Mouse (Mus musculus): ENCODE measurements around the gene Gm36864. TPM values are rescaled to one million over a fixed set of nuclear protein-coding genes. Genes with fewer than 3 reads are reported as not detected.
"Not testable (repeated sequence)": the region's sequence is repeated elsewhere in the genome, so short reads cannot be mapped to it uniquely, and the experiment has no call there.

The Gm36864 gene
- polyA plus RNA-seq, 1 experiment = not detected

DNA sequence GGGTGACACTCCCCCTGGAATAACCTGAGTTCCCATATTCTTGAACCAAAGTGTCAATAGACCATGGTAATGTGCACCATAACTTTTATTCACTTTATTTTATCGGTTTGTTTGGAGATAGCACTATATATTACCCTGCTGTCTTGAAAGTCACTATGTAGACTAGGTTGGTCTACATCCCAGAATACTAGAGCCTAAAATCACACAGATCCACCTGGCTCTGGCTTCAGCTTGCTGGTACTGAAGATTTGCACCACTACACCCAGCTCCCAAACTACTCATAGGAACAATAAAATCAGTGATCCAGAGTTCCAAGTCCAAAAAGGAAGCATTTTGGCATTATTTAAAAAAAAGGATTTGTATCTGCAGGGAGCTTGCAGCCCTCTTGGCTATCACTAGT, 20.3 kb upstream of the Gm36864 start, which contains the start of gene Klk1b5:
Gene Klk1b5, plus strand, starts transcription at position 301 of the 400 bp plus-strand sequence.
- WGBS = 96% methylated on average over 1 of the region's 1 CpGs
- no peak for TF ChIP-seq POLR2A (IDR thresholded peaks at IDR 0.05; ENCODE audit: control insufficient read depth, extremely low read depth, insufficient read depth, low read length, poor library complexity)
- Histone ChIP-seq H3K36me3 (ENCODE audit: control insufficient read depth, insufficient read depth, low read length) (no peaks in the 10 kb centered on the region), H3K27ac (ENCODE audit: control insufficient read depth, insufficient read depth, low read length) (no peak within 1 kb of the TSS), H3K27me3 (ENCODE audit: control insufficient read depth, insufficient read depth, low read length) (no peaks in the 10 kb centered on the region), H3K4me3 (ENCODE audit: control insufficient read depth, insufficient read depth, low read length) (no peak within 1 kb of the TSS), H3K4me1 (replicated peaks; ENCODE audit: control insufficient read depth, insufficient read depth, low read length) (no peaks in the 10 kb centered on the region)
- DNase-seq = no peak

DNA sequence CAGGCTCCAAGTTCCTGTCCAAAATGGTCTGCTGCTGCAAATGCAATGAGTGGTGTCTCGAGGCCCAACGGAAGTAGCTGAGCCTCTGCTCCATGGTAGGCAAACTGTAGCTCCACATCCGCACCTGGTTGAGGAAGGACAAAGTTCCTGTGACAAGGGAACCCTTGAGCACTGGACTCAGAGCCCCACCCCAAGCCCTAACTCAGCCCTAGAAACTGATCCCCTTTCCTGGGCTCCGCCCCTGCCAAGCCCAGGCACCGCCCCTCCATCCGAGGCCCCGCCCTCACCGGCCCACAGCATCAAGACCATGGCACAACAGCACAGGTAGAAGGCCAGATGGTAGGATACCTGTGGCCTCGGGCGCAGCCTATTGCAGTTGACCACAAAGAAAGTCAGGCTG, 14.4 kb upstream of the Gm36864 start:
- WGBS = 71% methylated on average over 10 of the region's 10 CpGs
- not testable (repeated sequence) for H3K4me1 ChIP-seq (replicated peaks; ENCODE audit: control insufficient read depth, insufficient read depth, low read length); DNase-seq; H3K4me3 ChIP-seq (ENCODE audit: control insufficient read depth, insufficient read depth, low read length); H3K36me3 ChIP-seq (ENCODE audit: control insufficient read depth, insufficient read depth, low read length); H3K27ac ChIP-seq (ENCODE audit: control insufficient read depth, insufficient read depth, low read length); H3K27me3 ChIP-seq (ENCODE audit: control insufficient read depth, insufficient read depth, low read length)

DNA sequence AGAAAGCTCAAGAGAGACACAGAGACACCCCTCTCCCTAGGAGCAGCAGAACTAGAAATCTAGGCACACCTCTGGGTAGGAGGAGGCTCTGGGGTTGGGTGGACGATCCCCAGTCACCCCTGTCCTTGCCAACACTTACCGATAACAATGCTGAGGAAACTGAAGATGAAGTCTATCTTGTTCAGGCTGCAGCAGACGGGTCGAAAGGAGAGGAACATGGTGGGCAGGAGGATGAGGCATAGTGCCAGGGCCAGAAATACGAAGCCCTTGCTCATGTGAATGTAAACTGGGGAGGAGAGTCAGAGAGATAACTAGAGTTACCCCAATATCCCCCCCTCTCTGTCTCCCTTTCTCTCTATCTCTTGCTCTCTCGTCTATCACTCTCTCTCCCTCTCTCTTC, 13.6 kb upstream of the Gm36864 start:
- H3K36me3 ChIP-seq (ENCODE audit: control insufficient read depth, insufficient read depth, low read length); H3K27ac ChIP-seq (ENCODE audit: control insufficient read depth, insufficient read depth, low read length); H3K4me3 ChIP-seq (ENCODE audit: control insufficient read depth, insufficient read depth, low read length); H3K4me1 ChIP-seq (replicated peaks; ENCODE audit: control insufficient read depth, insufficient read depth, low read length); DNase-seq; H3K27me3 ChIP-seq (ENCODE audit: control insufficient read depth, insufficient read depth, low read length): not testable (repeated sequence)
- 81% methylated on average over 6 of the region's 6 CpGs for WGBS

DNA sequence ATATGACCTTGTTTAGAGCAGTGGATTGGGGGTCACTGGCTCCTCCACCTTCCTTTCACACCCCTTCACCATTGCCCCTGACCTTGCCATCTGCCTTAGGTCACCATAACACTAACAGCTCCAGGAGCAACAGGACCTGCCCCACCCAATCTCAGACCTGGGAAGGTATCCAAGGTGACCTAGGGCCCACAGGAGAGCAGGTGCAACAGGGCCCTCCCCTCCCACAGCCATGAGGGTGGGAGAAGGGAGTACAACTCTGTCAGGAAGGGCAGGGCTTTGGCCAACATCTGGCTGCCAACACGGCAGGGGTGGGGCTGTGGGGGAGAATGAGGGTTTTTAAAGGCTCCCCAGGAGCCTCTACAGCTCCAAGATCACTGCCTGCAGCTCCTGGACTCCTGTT, 10.9 kb upstream of the Gm36864 start, which contains the start of gene Klk1:
Gene Klk1, plus strand, starts transcription at position 285 of the 400 bp plus-strand sequence.
- Histone ChIP-seq H3K27ac (ENCODE audit: control insufficient read depth, insufficient read depth, low read length) (no peak within 1 kb of the TSS), H3K27me3 (ENCODE audit: control insufficient read depth, insufficient read depth, low read length) (no peaks in the 10 kb centered on the region), H3K36me3 (ENCODE audit: control insufficient read depth, insufficient read depth, low read length) (no peaks in the 10 kb centered on the region), H3K4me1 (replicated peaks; ENCODE audit: control insufficient read depth, insufficient read depth, low read length) (no peaks in the 10 kb centered on the region), H3K4me3 (ENCODE audit: control insufficient read depth, insufficient read depth, low read length) (no peak within 1 kb of the TSS)
- no peak for TF ChIP-seq POLR2A (IDR thresholded peaks at IDR 0.05; ENCODE audit: control insufficient read depth, extremely low read depth, insufficient read depth, low read length, poor library complexity)
- TF ChIP-seq CTCF (IDR thresholded peaks at IDR 0.05; ENCODE audit: borderline replicate concordance, control insufficient read depth, extremely low read depth, insufficient read depth, low read length, poor library complexity) = no peak
- no peak for DNase-seq
- 40% methylated on average over 1 of the region's 1 CpGs for WGBS

DNA sequence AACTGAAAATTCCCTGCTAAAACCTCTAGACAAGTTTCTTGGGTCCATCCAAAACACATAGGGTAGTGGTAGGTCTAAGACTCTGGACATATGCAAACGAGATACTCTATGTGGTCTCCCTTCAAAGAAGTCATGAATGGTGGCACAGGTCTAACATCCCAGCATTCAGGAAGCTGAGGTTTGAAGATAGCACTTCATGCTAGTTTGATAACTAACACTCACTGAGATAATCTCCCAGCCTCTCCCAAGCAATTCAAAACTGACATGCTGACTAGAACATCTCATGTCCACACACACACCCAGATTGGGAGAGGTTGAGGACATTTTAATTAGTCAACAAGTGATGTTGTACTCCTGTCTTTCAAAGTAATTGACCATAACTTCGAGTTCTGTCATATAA, 3.9 kb downstream of the Gm36864 start:
- no peaks in the 10 kb centered on the region for H3K36me3 ChIP-seq (ENCODE audit: control insufficient read depth, insufficient read depth, low read length)
- WGBS = 44% methylated on average over 2 of the region's 2 CpGs

DNA sequence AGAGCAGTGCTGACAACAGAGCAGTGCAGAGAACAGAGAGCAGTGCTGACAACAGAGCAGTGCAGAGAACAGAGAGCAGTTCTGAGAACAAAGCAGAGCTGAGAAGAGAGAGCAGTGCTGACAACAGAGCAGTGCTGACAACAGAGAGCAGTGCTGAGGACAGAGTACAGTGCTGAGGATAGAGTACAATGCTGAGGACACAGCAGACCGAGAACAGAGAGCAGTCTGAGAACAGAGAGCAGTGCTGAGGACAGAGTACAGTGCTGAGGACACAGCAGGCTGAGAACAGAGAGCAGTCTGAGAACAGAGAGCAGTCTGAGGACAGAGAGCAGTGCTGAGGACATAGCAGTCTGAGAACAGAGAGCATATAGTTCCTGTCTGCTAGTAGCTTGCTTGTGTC, 4.7 kb downstream of the Gm36864 start:
- 63% methylated on average over 1 of the region's 1 CpGs for WGBS
- TF ChIP-seq CTCF (IDR thresholded peaks at IDR 0.05; ENCODE audit: borderline replicate concordance, control insufficient read depth, extremely low read depth, insufficient read depth, low read length, poor library complexity) (no peak), POLR2A (IDR thresholded peaks at IDR 0.05; ENCODE audit: control insufficient read depth, extremely low read depth, insufficient read depth, low read length, poor library complexity) (no peak)
- Histone ChIP-seq H3K27ac (ENCODE audit: control insufficient read depth, insufficient read depth, low read length) (no peak overlapping the region), H3K4me3 (ENCODE audit: control insufficient read depth, insufficient read depth, low read length) (no peak overlapping the region), H3K4me1 (replicated peaks; ENCODE audit: control insufficient read depth, insufficient read depth, low read length) (peaks cover 4% of the 10 kb centered on the region; the same call in 1 of the 2 replicates), H3K27me3 (ENCODE audit: control insufficient read depth, insufficient read depth, low read length) (no peaks in the 10 kb centered on the region), H3K36me3 (ENCODE audit: control insufficient read depth, insufficient read depth, low read length) (no peaks in the 10 kb centered on the region)
- DNase-seq = no peak

More for the DNA sequence above, 3.9 kb downstream of the Gm36864 start:
- TF ChIP-seq POLR2A (IDR thresholded peaks at IDR 0.05; ENCODE audit: control insufficient read depth, extremely low read depth, insufficient read depth, low read length, poor library complexity) = no peak
- TF ChIP-seq CTCF (IDR thresholded peaks at IDR 0.05; ENCODE audit: borderline replicate concordance, control insufficient read depth, extremely low read depth, insufficient read depth, low read length, poor library complexity) = no peak
- Histone ChIP-seq H3K27ac (ENCODE audit: control insufficient read depth, insufficient read depth, low read length) (no peak overlapping the region), H3K4me1 (replicated peaks; ENCODE audit: control insufficient read depth, insufficient read depth, low read length) (no peaks in the 10 kb centered on the region), H3K4me3 (ENCODE audit: control insufficient read depth, insufficient read depth, low read length) (no peak overlapping the region), H3K27me3 (ENCODE audit: control insufficient read depth, insufficient read depth, low read length) (no peaks in the 10 kb centered on the region)
- no peak for DNase-seq

DNA sequence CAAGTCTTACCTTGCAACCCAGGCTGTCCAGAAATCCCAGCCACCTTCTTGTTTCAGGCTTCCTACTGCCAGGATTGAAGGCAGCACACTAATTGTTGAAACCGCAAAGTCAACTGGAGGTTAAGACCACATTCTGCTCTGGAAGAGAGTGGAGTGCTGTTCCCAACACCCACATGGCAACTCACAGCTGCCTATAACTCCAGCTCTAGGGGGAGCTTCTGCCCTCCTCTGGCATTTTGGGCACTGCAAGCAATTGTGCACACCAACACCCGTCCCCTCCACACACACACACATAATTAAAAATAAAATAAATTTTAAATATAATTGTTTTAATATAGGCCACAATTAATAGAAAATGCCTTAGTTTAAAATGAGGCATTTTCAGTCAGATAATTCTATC, 5.2 kb downstream of the Gm36864 start:
- Histone ChIP-seq H3K4me1 (replicated peaks; ENCODE audit: control insufficient read depth, insufficient read depth, low read length) (peaks cover 6% of the 10 kb centered on the region; the same call in 1 of the 2 replicates), H3K27ac (ENCODE audit: control insufficient read depth, insufficient read depth, low read length) (no peak overlapping the region), H3K4me3 (ENCODE audit: control insufficient read depth, insufficient read depth, low read length) (no peak overlapping the region), H3K36me3 (ENCODE audit: control insufficient read depth, insufficient read depth, low read length) (no peaks in the 10 kb centered on the region), H3K27me3 (ENCODE audit: control insufficient read depth, insufficient read depth, low read length) (no peaks in the 10 kb centered on the region)
- 71% methylated on average over 2 of the region's 2 CpGs for WGBS
- TF ChIP-seq CTCF (IDR thresholded peaks at IDR 0.05; ENCODE audit: borderline replicate concordance, control insufficient read depth, extremely low read depth, insufficient read depth, low read length, poor library complexity) = no peak
- no peak for TF ChIP-seq POLR2A (IDR thresholded peaks at IDR 0.05; ENCODE audit: control insufficient read depth, extremely low read depth, insufficient read depth, low read length, poor library complexity)
- no peak for DNase-seq

Data from thymus, adult 2 months (tissue).